Mouse (Mus musculus) R1 (cell line): Measurements from ENCODE around the gene Gm10100.
"Not testable (repeated sequence)": the region's sequence is repeated elsewhere in the genome, so short reads cannot be mapped to it uniquely, and the experiment has no call there.

ENCODE experiments used
- DNase-seq: peaks from one replicate; pipeline ENCODE4 v3.0.0-alpha.2; 2018; ENCODE audit warnings: low read depth, low spot score

Gene Gm10100

GRCm38 (mm10) chr10:77752312-77752711 is 26.0 kb downstream of the Gm10100 start:
- not testable (repeated sequence) for DNase-seq

DNA sequence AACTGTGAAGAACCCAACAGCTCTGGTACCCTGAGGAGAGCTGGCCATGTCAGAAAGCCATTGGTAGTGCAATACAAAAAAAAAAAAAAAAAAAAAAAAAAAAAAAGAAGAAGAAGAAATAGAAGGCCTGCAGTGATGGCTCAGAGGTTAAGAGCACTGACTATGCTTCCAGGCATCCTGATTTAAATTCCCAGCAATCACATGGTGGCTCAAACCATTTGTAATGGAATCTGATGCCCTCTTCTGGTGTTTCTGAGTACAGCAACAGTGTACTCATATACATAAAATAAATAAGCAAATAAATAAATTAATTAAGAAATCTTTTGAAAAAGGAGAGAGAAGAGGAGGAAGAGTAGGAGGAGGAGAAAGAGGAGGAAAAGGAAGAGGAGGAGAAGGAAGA is 27.2 kb downstream of the Gm10100 start:
- peak; percentile 48 for DNase-seq

GRCm38 (mm10) chr10:77759582-77759981 is 33.3 kb downstream of the Gm10100 start, which contains the start of gene Gm3233:
Gene Gm3233 (minus strand): TSS chr10:77759682.
- not testable (repeated sequence) for DNase-seq

- DNase-seq, result no peak
Measured at GRCm38 (mm10) chr10:77769727-77770126, 43.4 kb downstream of the Gm10100 start.

- not testable (repeated sequence) for DNase-seq
Measured at GRCm38 (mm10) chr10:77771225-77771624, 44.9 kb downstream of the Gm10100 start, which contains the start of gene Gm3238. Gene Gm3238 (minus strand): TSS chr10:77771325.

- DNase-seq, result not testable (repeated sequence)
Measured at GRCm38 (mm10) chr10:77772142-77772541, 45.9 kb downstream of the Gm10100 start.
